Mouse (Mus musculus) forebrain, embryonic 14.5 days (tissue): ENCODE data around the gene Sft2d1. TPM values are rescaled to one million over a fixed set of nuclear protein-coding genes. Genes with fewer than 3 reads are reported as not detected.

ENCODE experiments used
- ATAC-seq: fragments of 200-750 bp; cut with Nextera tagmentation; 2 replicates; pipeline ENCODE4 v1.8.0; 2017; ENCODE audit warnings: mild to moderate bottlenecking, moderate library complexity
- DNase-seq: peaks from one replicate; pipeline ENCODE4 v3.0.0-alpha.2; 2015; ENCODE audit warnings: low spot score
- H3K27ac ChIP-seq: fragments of 300-500 bp; sonication (generic); 2 replicates; pipeline ENCODE4 v1.5.1; 2014; ENCODE audit warnings: low read depth, mild to moderate bottlenecking, control low read depth, low read length, moderate library complexity
- H3K27me3 ChIP-seq: fragments of 300-500 bp; sonication (generic); replicated peaks from 2 replicates; pipeline ENCODE4 v1.6.1; 2014; ENCODE audit warnings: low read length, control low read depth, mixed read lengths; ENCODE audit not compliant: control insufficient read depth, insufficient read depth
- H3K36me3 ChIP-seq: fragments of 300-500 bp; sonication (generic); 2 replicates; pipeline ENCODE4 v1.6.1; 2014; ENCODE audit warnings: low read length, control low read depth; ENCODE audit not compliant: control insufficient read depth, insufficient read depth
- H3K4me1 ChIP-seq: fragments of 300-500 bp; sonication (generic); 2 replicates; pipeline ENCODE4 v1.6.1; 2014; ENCODE audit warnings: antibody characterized with exemption, low read length, control low read depth; ENCODE audit not compliant: control insufficient read depth, insufficient read depth
- H3K4me2 ChIP-seq: fragments of 300-500 bp; sonication (generic); 2 replicates; pipeline ENCODE4 v1.6.1; 2014; ENCODE audit warnings: mild to moderate bottlenecking, control low read depth, low read length
- H3K4me3 ChIP-seq: fragments of 300-500 bp; sonication (generic); 2 replicates; pipeline ENCODE4 v1.5.1; 2014; ENCODE audit warnings: low read depth, low read length, control low read depth
- H3K9ac ChIP-seq: fragments of 300-500 bp; sonication (generic); 2 replicates; pipeline ENCODE4 v1.6.1; 2014; ENCODE audit warnings: mild to moderate bottlenecking, low read length, control low read depth, moderate library complexity
- H3K9me3 ChIP-seq: fragments of 300-500 bp; sonication (generic); replicated peaks from 2 replicates; pipeline ENCODE4 v1.6.1; 2016; ENCODE audit warnings: low read length, control low read depth, mixed read lengths; ENCODE audit not compliant: control insufficient read depth
- WGBS: fragments of 180-500 bp; shearing (Covaris S2); extraction: QIAGEN DNeasy Blood & Tissue Kit; methylation state at CpG from one replicate; pipeline ENCODE4 v1.1.7; 2014; 5-methylcytosine and 5-hydroxymethylcytosine counted together
- polyA plus RNA-seq: library from polyadenylated mRNA; unstranded; fragments of >200 nt; fragmentation: Nextera tagmentation; extraction: Ambion mirVana; gene quantifications from 2 replicates; pipeline ENCODE4 v1.2.1, GENCODE M21; 2014

Sft2d1 gene
- polyA plus RNA-seq, 1 experiment from 2014 or later: 159 TPM

DNA sequence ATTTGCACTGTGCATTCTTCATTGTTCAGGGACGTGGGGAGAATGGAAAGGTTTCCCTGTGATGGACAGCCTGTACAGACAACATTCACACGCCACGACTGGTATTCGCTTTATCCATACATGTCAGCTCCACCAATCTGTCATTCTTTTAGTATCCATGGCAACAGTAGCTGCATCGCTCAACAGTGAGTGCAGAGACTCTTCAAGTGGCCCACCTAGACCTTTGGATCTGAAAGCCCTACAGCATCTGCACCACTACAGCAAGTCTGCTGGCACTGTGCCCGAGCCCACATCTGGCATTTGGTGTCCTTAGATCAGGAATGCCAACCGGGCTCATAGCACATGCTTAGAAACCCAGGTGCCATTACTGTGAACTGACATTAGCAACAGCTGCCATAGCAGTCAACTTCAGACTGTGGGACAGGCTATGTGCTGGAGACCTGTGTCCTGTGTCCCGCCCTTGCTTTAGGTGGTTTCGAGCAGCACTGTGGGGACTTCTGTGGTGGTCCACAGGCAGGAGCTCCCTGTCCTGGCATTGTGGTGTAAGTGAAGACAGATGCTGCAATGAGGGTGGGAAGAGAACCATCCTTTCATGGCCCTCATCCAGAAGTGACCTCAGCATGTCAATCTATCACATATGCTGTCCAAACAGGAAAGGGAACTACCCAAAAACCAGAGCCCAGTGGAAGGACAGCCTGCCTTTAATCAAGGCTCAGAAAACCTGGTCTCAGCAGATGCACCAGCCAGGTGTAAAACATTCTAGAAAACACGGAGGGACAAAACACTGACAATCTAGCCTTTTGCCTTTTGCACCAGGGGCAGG lies 50.6 kb downstream of the Sft2d1 start:
- H3K9ac ChIP-seq: no peak overlapping the region
- H3K4me1 ChIP-seq: peaks cover 7% of the 10 kb centered on the region
- H3K27ac ChIP-seq: 0 out of 2 replicates have a peak overlapping the region, but pooled peaks have one; percentile 17
- no peaks in the 10 kb centered on the region for H3K27me3 ChIP-seq
- H3K4me3 ChIP-seq: no peak overlapping the region
- no peaks in the 10 kb centered on the region for H3K9me3 ChIP-seq
- DNase-seq (peak; percentile 73), ATAC-seq (peak; percentile 55; the same call in 1 of the 2 replicates)
- WGBS: 67% methylated on average over 10 of the region's 10 CpGs
- no peak overlapping the region for H3K4me2 ChIP-seq
- H3K36me3 ChIP-seq: no peaks in the 10 kb centered on the region

DNA sequence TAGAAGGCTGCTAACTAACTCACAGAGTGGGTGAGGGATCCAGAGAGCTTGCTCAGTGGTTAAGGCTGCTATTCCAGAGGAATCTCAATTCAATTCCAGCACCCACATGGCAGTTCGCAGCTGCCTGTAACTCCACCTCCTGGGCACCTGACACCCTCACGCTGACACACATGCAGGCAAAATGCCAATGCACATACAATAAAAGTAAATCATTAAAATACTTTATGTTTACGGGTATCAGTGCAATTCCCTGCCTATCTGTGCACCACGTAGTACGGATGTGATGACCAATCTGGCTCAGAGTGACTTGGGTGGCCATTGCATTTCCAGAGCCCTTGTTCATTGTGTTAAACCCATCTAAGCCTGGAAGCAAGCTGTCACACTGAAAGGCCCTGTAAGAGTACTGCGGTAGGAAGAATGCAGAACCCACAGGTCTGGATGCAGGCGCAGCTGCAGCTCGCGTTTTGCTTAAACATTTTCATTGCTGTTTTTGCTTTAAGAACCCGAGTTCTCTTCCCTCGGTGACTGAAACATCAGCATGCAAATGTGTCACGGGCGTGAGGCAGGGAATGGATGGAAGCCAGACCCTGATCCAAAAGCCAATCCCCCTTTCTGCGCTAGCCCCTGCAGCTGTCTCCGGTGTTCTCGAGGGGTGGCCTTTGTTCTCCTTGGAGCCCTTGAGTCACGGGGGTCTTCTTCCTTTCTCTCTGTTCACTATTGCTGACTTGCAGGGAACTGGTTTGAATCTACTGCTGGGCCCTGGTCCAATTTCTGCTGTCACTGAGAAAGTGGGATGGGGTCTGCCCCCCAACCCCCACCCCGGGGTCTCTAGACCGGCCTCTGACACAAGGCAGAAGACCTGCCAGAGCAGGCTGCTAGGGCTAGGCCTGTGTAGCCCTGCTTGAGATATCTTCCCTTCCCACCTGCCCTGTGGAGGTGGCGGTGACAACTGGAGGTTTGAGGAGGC lies 56.9 kb downstream of the Sft2d1 start:
- ATAC-seq (peak; percentile 35), DNase-seq (peak; percentile 73)
- Histone ChIP-seq H3K4me1 (peaks cover 45% of the 10 kb centered on the region), H3K9me3 (no peaks in the 10 kb centered on the region), H3K27ac (peak overlapping the region; percentile 93), H3K27me3 (no peaks in the 10 kb centered on the region), H3K4me3 (no peak overlapping the region; the same call in 1 of the 2 replicates), H3K4me2 (peak overlapping the region; percentile 39), H3K9ac (peak overlapping the region; percentile 54), H3K36me3 (no peaks in the 10 kb centered on the region)
- 8% methylated on average over 20 of the region's 20 CpGs for WGBS

GRCm38 (mm10) chr17:8368570-8368969 lies 57.7 kb downstream of the Sft2d1 start:
- Histone ChIP-seq H3K4me1 (peaks cover 45% of the 10 kb centered on the region), H3K9me3 (no peaks in the 10 kb centered on the region), H3K4me3 (no peak overlapping the region; the same call in 1 of the 2 replicates), H3K9ac (peak overlapping the region; percentile 54), H3K36me3 (no peaks in the 10 kb centered on the region), H3K4me2 (peak overlapping the region; percentile 39), H3K27ac (peak overlapping the region; percentile 93), H3K27me3 (no peaks in the 10 kb centered on the region)
- ATAC-seq: peak; percentile 71
- peak; percentile 96 for DNase-seq
- WGBS: 7% methylated on average over 8 of the region's 8 CpGs

- peak overlapping the region; percentile 39 for H3K4me2 ChIP-seq
- 31% methylated on average over 2 of the region's 2 CpGs for WGBS
- H3K4me1 ChIP-seq: peaks cover 45% of the 10 kb centered on the region
- H3K4me3 ChIP-seq: no peak overlapping the region
- no peaks in the 10 kb centered on the region for H3K9me3 ChIP-seq
- H3K9ac ChIP-seq: peak overlapping the region; percentile 54; the same call in 1 of the 2 replicates
- peak; percentile 50 for DNase-seq
- ATAC-seq: no peak
- no peaks in the 10 kb centered on the region for H3K36me3 ChIP-seq
- H3K27me3 ChIP-seq: no peaks in the 10 kb centered on the region
- H3K27ac ChIP-seq: peak overlapping the region; percentile 93
Measured at GRCm38 (mm10) chr17:8369171-8369570, 58.3 kb downstream of the Sft2d1 start.

GRCm38 (mm10) chr17:8370634-8371229 lies 59.8 kb downstream of the Sft2d1 start:
- Histone ChIP-seq H3K27ac (peak overlapping the region; percentile 93), H3K4me2 (peak overlapping the region; percentile 5; the same call in 1 of the 2 replicates), H3K9ac (peak overlapping the region; percentile 73; the same call in 1 of the 2 replicates), H3K4me1 (peaks cover 46% of the 10 kb centered on the region), H3K4me3 (no peak overlapping the region), H3K36me3 (no peaks in the 10 kb centered on the region), H3K27me3 (no peaks in the 10 kb centered on the region), H3K9me3 (no peaks in the 10 kb centered on the region)
- 17% methylated on average over 13 of the region's 13 CpGs for WGBS
- no peak for ATAC-seq
- DNase-seq: peak; percentile 73

DNA sequence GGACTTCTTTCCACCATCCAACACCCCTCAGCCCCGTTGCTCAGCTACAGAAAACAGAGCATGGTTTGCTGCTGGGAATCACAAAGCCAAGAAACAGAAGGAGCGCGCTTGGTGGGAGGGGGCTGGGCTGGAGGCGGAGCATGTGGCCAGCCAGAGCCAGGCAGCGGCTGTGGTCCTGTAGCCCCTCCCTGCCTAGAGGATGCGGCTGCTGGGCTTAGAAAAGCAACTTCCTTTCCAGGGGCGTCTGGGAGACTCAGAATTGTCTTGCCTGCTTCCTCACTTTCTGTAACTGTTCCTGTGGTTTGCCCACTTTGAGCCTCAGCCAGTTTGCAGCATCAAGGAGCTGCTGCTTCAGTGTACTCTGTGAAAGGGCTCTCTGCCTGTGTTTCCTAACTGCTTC lies 60.9 kb downstream of the Sft2d1 start:
- H3K4me1 ChIP-seq: peaks cover 44% of the 10 kb centered on the region
- no peaks in the 10 kb centered on the region for H3K9me3 ChIP-seq
- peak; percentile 95 for DNase-seq
- H3K9ac ChIP-seq: peak overlapping the region; percentile 73
- peak; percentile 82 for ATAC-seq
- H3K36me3 ChIP-seq: no peaks in the 10 kb centered on the region
- H3K4me3 ChIP-seq: peak overlapping the region; percentile 32
- WGBS: 0% methylated on average over 7 of the region's 7 CpGs
- no peaks in the 10 kb centered on the region for H3K27me3 ChIP-seq
- peak overlapping the region; percentile 93 for H3K27ac ChIP-seq
- peak overlapping the region; percentile 72 for H3K4me2 ChIP-seq

DNA sequence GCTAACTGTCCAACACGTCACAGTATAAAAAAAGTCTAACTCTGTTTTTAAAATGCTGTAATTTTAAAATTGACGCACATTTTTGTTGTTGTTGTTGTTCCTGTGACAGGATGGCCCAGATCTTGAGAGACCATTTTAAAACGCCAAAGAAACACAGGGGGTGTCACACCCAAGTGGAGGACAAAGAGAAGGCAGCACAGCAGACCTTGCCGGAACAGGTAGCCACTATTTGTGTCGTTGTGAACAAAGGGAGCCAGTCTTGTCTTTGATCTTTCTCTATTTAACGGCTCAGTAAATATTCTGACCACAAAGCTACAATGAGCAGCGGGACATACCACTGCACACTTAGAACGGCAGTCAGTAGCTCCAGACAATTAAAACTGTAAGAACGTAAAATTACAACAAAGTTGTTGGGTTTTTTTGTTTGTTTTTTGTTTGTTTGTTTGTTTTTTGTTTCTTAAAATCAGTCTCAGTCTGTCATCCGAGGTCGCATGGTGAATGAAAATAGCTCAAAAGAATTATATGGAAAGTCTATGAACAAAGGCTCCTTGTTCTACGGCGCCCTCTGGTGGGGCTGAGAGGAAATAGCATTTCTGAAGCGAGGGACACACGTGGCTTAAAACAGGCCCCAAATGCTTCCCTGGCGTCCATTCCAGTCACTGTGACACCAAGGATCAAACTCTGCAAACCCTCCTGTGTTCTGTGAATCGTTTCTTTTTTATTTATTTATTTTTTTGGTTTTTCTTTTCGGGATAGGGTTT lies 61.6 kb downstream of the Sft2d1 start:
- Histone ChIP-seq H3K36me3 (no peaks in the 10 kb centered on the region), H3K27ac (peak overlapping the region; percentile 93), H3K27me3 (no peaks in the 10 kb centered on the region), H3K4me3 (peak overlapping the region; percentile 32), H3K4me2 (peak overlapping the region; percentile 72), H3K9ac (peak overlapping the region; percentile 73), H3K4me1 (peaks cover 38% of the 10 kb centered on the region), H3K9me3 (no peaks in the 10 kb centered on the region)
- DNase-seq (peak; percentile 92), ATAC-seq (peak; percentile 30)
- under 1% methylated on average over 18 of the region's 18 CpGs for WGBS
